Mouse (Mus musculus) kidney, adult 18-20 months (tissue): Measurements from ENCODE around the gene Catsperz.
"Not testable (repeated sequence)": the region's sequence is repeated elsewhere in the genome, so short reads cannot be mapped to it uniquely, and the experiment has no call there.

ENCODE experiments used
- DNase-seq: peaks from one replicate; pipeline ENCODE4 v3.0.0; 2021

The Catsperz gene

GRCm38 (mm10) chr19:6906199-6906598 is 19.0 kb downstream of the Catsperz start:
- peak; percentile 65 for DNase-seq

- DNase-seq = no peak
These were observed 19.6 kb downstream of the Catsperz start for GRCm38 (mm10) chr19:6905498-6906159.

DNA sequence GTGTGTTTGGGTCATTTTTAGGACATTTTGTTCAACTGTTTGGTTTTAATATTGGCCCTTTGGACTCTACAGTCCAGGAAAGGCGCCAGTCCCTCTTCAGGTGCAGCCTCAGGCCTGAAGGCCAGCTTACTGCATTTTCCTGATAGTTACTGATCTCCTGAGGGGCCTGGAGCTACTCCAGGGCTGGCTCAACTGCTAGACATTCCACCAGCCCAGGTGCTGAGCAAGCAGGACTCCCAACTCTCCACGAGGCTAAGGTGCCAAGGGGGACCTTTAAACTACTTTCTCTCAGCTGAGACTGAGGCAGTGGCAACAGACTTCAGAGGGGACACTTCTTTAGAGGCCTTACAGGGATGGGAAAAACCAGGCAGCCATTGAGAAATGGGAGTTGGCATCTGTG is 20.3 kb downstream of the Catsperz start:
- DNase-seq = peak; percentile 77

DNA sequence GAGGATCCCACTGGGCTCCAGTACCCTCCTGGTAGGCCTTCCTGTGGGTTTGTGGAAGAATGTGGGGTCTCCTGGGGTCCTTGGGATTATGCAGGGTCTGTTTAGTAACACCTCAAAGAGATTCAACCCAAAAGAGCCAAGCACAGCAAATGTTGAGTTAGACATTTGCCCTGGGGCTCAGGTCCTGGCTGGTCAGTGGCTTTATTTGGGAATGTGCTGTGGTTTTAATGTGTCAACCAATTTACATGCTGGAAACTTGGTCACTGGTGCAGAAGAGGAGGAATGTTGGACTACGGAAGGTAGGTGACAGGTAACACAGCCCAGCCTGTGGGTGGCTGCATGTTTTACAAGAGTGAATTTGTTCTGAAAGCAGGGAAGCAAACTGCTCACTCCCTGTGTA is 22.1 kb downstream of the Catsperz start:
- peak; percentile 60 for DNase-seq

DNA sequence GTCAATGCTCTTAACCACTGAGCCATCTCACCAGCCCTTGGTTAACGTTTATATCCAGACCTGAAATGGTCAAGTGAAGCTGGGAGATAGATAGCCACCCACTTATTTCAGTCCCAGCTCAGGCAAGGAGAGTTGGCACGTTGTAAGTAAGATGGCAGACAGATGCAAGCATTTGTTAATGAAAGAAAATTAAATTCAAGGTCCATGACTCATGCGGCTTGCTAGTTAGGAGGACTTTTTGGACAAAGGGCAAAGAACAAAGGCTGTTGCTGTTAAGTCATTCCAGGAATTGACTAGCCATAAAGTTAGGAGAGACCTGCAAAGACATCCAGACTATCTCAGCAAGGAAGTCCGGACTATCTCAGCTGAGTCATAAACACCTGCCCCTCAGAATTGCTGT is 25.5 kb downstream of the Catsperz start:
- DNase-seq = no peak

- not testable (repeated sequence) for DNase-seq
These were observed 29.4 kb downstream of the Catsperz start for GRCm38 (mm10) chr19:6895608-6896305.

- no peak for DNase-seq
These were observed 31.3 kb downstream of the Catsperz start for GRCm38 (mm10) chr19:6893731-6894451.

GRCm38 (mm10) chr19:6892512-6892911 is 32.7 kb downstream of the Catsperz start:
- no peak for DNase-seq

DNA sequence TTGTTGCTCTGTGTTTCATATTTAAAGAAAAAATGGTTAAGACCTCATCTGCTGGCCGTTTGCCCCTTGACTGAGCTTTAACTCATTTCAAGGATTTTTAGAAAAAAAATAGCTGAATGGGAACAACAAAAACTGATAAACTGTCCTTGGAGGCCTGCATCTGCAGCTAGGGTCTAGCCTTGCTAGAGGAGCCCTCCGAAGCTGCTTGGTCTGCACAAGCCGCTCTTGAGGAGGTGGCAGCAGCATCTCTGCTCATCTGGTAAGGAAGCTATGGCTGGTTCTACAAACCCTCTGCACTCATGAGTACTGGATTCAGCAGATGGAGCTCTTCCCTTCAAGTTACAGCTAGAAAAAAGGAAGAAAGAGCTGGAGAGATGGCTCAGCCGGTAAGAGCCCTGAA is 47.2 kb downstream of the Catsperz start:
- DNase-seq = no peak

DNA sequence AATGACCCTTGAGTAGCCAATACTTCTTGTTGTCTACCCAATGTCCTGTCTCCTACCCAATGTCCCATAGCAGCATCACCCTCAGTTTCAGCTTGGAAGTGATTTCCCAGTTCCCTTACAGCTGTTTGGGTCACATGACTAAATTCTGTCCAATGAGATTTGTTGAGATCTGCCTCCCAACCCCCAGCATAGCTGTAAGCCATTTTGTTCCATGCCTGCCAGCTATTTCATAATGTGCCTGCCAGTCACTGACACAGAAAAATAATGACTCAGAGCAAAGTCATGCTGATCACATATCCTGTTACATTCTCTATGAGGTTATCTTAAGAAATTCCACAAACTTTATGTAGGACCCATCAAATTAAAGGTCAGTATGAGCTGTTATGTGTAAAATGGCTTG is 48.4 kb downstream of the Catsperz start:
- no peak for DNase-seq

DNA sequence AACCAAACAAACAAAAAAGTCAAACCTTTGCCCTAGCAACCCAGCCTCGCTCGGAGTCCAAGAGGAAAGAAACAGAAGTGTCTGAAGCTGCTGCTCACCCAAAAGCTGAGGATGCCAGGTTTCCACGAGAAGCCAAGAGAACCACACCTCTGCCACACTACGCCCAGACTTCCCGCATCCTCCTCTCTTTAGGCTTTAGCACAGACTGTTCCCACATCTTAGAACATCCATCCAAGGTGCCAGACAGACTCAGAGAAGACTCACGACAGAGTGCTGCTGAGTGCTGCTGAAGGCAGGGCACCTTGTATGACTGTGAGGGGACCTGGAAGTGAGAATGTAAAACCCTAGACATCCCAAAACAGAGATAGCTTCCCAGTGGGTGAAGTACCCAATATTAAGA is 49.3 kb downstream of the Catsperz start:
- DNase-seq = no peak

- no peak for DNase-seq
These were observed 50.9 kb downstream of the Catsperz start for GRCm38 (mm10) chr19:6874257-6874656.

DNA sequence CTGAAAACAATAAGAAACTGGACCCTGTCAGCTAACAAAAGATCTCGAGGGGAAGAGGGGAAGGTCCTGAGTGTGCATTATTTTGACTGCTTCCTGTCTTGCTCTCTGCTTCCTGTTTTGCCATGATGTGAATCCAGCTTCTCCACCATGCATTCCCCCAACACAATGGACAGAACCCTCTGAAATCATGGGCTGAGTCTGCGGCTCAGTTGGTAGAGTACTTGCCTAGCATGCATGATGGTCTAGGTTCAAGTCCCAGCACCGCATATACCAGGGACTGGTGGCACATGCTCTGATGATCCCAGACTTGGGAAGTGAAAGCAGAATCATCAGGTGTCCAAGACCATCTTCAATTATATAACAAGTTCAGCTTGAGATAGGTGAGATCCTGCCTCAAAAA is 52.5 kb downstream of the Catsperz start:
- no peak for DNase-seq
